Mouse (Mus musculus) liver, embryonic 14.5 days (tissue): ENCODE measurements at regions not wholly inside any gene's neighbourhood (a gene's known extent, or its start where the extent isn't known, plus 50 kb on each side); places are given as distances from the start of the nearest gene placed in this dataset.

ENCODE experiments used
- ATAC-seq: fragments of 200-750 bp; cut with Nextera tagmentation; 2 replicates; pipeline ENCODE4 v1.8.0; 2017; ENCODE audit warnings: moderate number of reproducible peaks, mild to moderate bottlenecking, moderate library complexity; ENCODE audit not compliant: insufficient read depth
- DNase-seq, 3 experiments: peaks; one replicate each; pipeline ENCODE4 v3.0.0-alpha.2; 2012 to 2013; ENCODE audit warnings: low read depth in 3 of 3, low spot score in 3 of 3
- H3K27ac ChIP-seq: fragments of 300-500 bp; sonication (generic); 2 replicates; pipeline ENCODE4 v1.5.1; 2014; ENCODE audit warnings: moderate library complexity, mild to moderate bottlenecking, control low read depth, inconsistent platforms
- H3K27me3 ChIP-seq: fragments of 300-500 bp; sonication (generic); 2 replicates; pipeline ENCODE4 v1.6.1; 2014; ENCODE audit warnings: mild to moderate bottlenecking, low read length, moderate library complexity; ENCODE audit not compliant: control insufficient read depth, insufficient read depth
- H3K36me3 ChIP-seq: fragments of 300-500 bp; sonication (generic); replicated peaks from 2 replicates; pipeline ENCODE4 v1.6.1; 2014; ENCODE audit warnings: low read depth; ENCODE audit not compliant: control insufficient read depth, insufficient read depth
- H3K4me1 ChIP-seq, 2 experiments: fragments of 200-500 bp in 1 of 2; fragments of 300-500 bp in 1 of 2; sonication (generic) in 1 of 2; replicated peaks; 2 replicates each; pipeline ENCODE4 v1.6.1; 2012 to 2014; ENCODE audit warnings: antibody characterized with exemption in 1 of 2, inconsistent platforms in 1 of 2, low read length in 1 of 2; ENCODE audit not compliant: control insufficient read depth in 2 of 2, insufficient read depth in 2 of 2
- H3K4me2 ChIP-seq: fragments of 300-500 bp; sonication (generic); 2 replicates; pipeline ENCODE4 v1.6.1; 2014; ENCODE audit warnings: low read depth, mild to moderate bottlenecking, control low read depth, moderate library complexity
- H3K4me3 ChIP-seq, 2 experiments: fragments of 200-500 bp in 1 of 2; fragments of 300-500 bp in 1 of 2; sonication (generic) in 1 of 2; 2 replicates each; pipeline ENCODE4 v1.5.1; 2012 to 2014; ENCODE audit warnings: low read depth in 2 of 2, low read length in 2 of 2, mild to moderate bottlenecking in 2 of 2, control low read depth in 1 of 2, inconsistent platforms in 1 of 2, moderate library complexity in 1 of 2; ENCODE audit not compliant: insufficient read depth in 1 of 2
- H3K9ac ChIP-seq: fragments of 300-500 bp; sonication (generic); replicated peaks from 2 replicates; pipeline ENCODE4 v1.6.1; 2014; ENCODE audit warnings: mild to moderate bottlenecking, control low read depth, moderate library complexity
- H3K9me3 ChIP-seq: fragments of 300-500 bp; sonication (generic); 2 replicates; pipeline ENCODE4 v1.6.1; 2016; ENCODE audit warnings: low read length, mixed read lengths; ENCODE audit not compliant: control insufficient read depth
- CTCF ChIP-seq: IDR thresholded peaks from 2 replicates; pipeline ENCODE4 v1.5.1; 2016; ENCODE audit warnings: antibody characterized with exemption, low read depth, control low read depth
- EP300 ChIP-seq: IDR thresholded peaks from 2 replicates; pipeline ENCODE4 v1.6.1; 2016; ENCODE audit warnings: antibody characterized with exemption, low read depth
- WGBS: fragments of 180-500 bp; shearing (Covaris S2); extraction: QIAGEN DNeasy Blood & Tissue Kit; methylation state at CpG from one replicate; pipeline ENCODE4 v1.1.7; 2014; ENCODE audit not compliant: insufficient replicate concordance; 5-methylcytosine and 5-hydroxymethylcytosine counted together

DNA sequence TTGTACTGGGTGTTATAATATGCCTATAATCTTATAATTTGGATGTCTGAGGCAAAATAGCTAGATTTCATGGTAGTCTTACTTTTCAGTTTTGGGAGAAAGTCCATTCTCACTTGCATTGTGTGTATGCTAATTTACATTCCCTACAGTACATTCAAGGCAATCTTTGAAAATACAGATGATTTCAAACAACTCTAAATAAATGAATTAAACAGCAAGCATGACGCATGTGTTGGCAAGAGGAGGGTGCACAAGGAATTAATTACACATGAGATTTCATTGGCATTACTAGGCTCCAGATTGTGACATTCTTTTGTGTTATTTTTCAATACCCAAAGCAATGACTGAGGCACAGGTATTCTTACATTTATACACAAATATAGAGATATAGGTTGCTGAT is 495.2 kb upstream of the Cypt12 start:
- H3K27me3 ChIP-seq, result no peaks in the 10 kb centered on the region
- ATAC-seq (no peak), DNase-seq (no peak)
- no peaks in the 10 kb centered on the region for H3K36me3 ChIP-seq
- TF ChIP-seq CTCF (no peak), EP300 (no peak)
- H3K4me3 ChIP-seq, result no peak overlapping the region
- no peak overlapping the region for H3K4me2 ChIP-seq
- no peaks in the 10 kb centered on the region for H3K9me3 ChIP-seq
- H3K4me1 ChIP-seq, result no peaks in the 10 kb centered on the region
- H3K27ac ChIP-seq, result no peak overlapping the region
- 54% methylated on average over 1 of the region's 1 CpGs for WGBS
- no peak overlapping the region for H3K9ac ChIP-seq

DNA sequence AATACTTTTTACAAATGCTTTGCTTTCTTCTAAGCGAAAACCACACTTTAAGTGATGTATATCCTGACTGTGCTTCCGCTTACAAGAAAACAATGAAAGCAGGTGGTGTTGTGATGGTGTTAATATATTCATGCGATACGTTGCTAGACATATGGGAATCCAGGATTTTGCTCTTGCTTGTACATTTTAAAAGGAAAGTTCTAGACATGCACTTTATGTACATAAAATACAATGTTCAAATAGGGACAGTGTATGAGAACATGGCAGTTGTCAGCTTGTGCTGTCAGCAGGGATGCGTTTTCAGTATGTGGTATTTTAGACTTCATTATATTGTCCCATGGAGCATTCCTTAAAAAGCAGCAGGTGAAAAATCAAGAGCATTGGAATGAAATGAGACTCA is 487.7 kb upstream of the Cypt12 start:
- no peak for TF ChIP-seq EP300
- no peak for TF ChIP-seq CTCF

DNA sequence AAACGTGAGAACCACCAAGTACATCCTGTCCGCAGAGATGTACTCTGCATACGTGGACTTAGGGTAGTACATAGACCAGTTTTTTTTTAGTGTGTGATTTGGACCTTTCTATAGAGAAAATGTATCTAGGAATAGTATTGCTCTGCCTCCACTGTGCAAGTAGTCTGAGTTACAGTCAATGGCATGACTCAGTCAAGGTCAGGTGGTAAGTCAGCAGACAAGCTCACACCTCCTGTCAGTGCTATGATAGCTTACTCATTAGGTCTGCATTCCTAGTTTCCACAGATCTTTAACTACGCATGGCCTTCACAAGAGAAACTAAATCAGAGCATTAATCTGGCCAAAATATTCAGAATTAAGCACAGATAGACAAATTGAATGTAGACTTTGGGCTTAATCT is 486.8 kb upstream of the Cypt12 start:
- ATAC-seq (no peak), DNase-seq (no peak)
- H3K4me3 ChIP-seq, result no peak overlapping the region
- TF ChIP-seq CTCF (no peak), EP300 (no peak)
- H3K27me3 ChIP-seq, result no peaks in the 10 kb centered on the region
- no peaks in the 10 kb centered on the region for H3K9me3 ChIP-seq
- H3K36me3 ChIP-seq, result no peaks in the 10 kb centered on the region
- no peak overlapping the region for H3K9ac ChIP-seq
- WGBS, result 63% methylated on average over 4 of the region's 4 CpGs
- H3K4me2 ChIP-seq, result no peak overlapping the region
- no peak overlapping the region for H3K27ac ChIP-seq
- H3K4me1 ChIP-seq, result no peaks in the 10 kb centered on the region

More for the DNA sequence above, 487.7 kb upstream of the Cypt12 start:
- no peaks in the 10 kb centered on the region for H3K27me3 ChIP-seq
- DNase-seq (no peak), ATAC-seq (no peak)
- H3K9me3 ChIP-seq, result no peaks in the 10 kb centered on the region
- H3K36me3 ChIP-seq, result no peaks in the 10 kb centered on the region
- WGBS, result 64% methylated on average over 5 of the region's 5 CpGs
- H3K9ac ChIP-seq, result no peak overlapping the region
- H3K4me3 ChIP-seq, result no peak overlapping the region
- H3K4me1 ChIP-seq, result no peaks in the 10 kb centered on the region
- H3K4me2 ChIP-seq, result no peak overlapping the region
- H3K27ac ChIP-seq, result no peak overlapping the region

DNA sequence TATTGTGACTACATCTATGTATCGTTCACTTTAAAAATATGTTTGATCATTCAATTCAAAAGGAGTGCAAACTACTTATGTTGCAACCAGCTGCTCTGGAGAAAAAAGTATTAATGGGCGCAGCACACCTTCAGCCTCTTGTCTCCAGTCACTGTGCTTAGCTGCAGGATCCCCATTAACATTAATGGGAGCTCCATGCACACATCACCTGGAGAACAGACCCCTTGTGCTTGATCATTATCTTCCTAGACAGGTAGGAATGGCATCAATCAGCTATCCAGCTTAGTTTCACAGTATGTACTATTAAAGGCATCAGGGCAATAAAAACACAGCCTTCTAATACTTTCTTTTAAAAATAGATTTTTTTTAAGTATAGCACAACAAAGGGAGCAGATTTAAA is 474.4 kb upstream of the Cypt12 start:
- 33% methylated on average over 2 of the region's 2 CpGs for WGBS

DNA sequence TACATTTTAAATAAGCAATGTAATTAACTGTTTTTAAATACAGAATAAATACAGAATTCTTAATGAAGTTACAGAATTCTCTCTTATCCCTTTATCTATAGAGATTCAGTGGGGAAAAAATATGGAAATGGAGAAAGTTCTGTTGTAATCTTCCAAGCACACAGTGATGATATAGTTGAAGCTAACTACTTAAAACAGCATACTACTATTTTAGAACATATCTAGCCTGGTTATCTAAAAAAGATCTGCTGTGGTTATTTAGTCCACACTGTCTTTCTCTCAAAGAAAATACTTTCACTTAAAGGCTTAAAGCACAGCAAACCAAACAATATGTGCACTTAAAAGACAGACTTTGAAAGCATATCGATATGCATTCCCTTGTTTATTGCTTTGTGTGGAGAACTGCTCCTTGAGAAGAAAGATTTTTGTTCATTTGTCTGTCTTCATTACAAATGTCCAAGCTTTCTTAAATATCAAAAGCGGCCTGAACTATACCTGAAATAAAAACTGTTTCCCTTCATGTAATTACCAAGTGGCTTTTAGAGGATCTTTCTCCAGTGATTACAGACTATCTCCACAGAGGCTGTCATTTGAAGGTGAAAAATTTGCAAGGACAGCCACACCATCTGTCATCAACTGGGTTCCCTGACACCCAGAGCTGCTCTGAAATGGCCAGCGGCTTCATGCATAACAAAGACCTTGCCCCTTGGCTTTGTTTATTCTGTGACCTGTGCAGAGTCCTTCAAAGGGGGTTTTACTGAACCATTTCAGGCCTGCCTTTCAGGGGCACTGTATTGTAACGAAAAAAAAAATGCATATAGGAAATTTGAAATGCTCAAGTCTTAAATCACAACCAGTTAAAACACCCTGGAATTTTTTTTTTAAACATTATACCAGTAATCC is 458.7 kb upstream of the Cypt12 start:
- Histone ChIP-seq H3K36me3 (no peaks in the 10 kb centered on the region), H3K4me1 (no peaks in the 10 kb centered on the region), H3K9me3 (no peaks in the 10 kb centered on the region), H3K9ac (no peak overlapping the region), H3K4me3 (no peak overlapping the region), H3K4me2 (no peak overlapping the region), H3K27ac (no peak overlapping the region), H3K27me3 (no peaks in the 10 kb centered on the region)
- 28% methylated on average over 4 of the region's 4 CpGs for WGBS
- no peak for DNase-seq
- ATAC-seq, result no peak
- TF ChIP-seq CTCF (no peak), EP300 (no peak)

More for the DNA sequence above, 474.4 kb upstream of the Cypt12 start:
- no peaks in the 10 kb centered on the region for H3K4me1 ChIP-seq
- TF ChIP-seq EP300 (no peak), CTCF (no peak)
- no peaks in the 10 kb centered on the region for H3K9me3 ChIP-seq
- H3K9ac ChIP-seq, result no peak overlapping the region
- no peak for ATAC-seq
- no peak overlapping the region for H3K27ac ChIP-seq
- no peak for DNase-seq
- H3K4me2 ChIP-seq, result no peak overlapping the region
- no peak overlapping the region for H3K4me3 ChIP-seq
- H3K27me3 ChIP-seq, result no peaks in the 10 kb centered on the region
- H3K36me3 ChIP-seq, result no peaks in the 10 kb centered on the region
